Mouse (Mus musculus) neural tube, embryonic 10.5 days (tissue): Measurements from ENCODE around the gene Rpa1.
"Not testable (repeated sequence)": the region's sequence is repeated elsewhere in the genome, so short reads cannot be mapped to it uniquely, and the experiment has no call there.

Source experiments
- DNase-seq: peaks from one replicate; pipeline ENCODE4 v3.0.0-alpha.2; 2017; ENCODE audit warnings: low spot score; ENCODE audit errors: extremely low spot score

Gene Rpa1

GRCm38 (mm10) chr11:75323326-75323737 is 24.8 kb downstream of the Rpa1 start:
- no peak for DNase-seq

DNA sequence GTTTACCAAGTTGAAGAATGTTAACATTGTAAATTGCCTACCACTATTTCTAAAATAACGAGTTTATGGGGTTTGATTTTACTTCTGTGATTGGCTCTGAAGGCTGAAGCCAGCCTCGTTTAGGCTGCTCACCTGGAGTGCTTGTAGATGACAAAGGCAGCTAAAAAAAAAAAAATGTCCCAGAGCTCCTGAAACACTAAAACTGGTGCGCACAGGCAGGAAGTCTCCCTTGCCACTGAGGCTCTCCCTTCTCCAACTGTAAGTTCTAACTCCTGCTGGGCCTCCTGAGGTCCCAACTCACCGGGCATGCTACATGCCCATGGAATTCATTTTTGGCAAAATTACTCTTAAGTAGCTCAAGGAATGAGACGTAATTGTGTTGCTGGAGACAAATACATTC is 28.9 kb downstream of the Rpa1 start:
- DNase-seq = no peak

DNA sequence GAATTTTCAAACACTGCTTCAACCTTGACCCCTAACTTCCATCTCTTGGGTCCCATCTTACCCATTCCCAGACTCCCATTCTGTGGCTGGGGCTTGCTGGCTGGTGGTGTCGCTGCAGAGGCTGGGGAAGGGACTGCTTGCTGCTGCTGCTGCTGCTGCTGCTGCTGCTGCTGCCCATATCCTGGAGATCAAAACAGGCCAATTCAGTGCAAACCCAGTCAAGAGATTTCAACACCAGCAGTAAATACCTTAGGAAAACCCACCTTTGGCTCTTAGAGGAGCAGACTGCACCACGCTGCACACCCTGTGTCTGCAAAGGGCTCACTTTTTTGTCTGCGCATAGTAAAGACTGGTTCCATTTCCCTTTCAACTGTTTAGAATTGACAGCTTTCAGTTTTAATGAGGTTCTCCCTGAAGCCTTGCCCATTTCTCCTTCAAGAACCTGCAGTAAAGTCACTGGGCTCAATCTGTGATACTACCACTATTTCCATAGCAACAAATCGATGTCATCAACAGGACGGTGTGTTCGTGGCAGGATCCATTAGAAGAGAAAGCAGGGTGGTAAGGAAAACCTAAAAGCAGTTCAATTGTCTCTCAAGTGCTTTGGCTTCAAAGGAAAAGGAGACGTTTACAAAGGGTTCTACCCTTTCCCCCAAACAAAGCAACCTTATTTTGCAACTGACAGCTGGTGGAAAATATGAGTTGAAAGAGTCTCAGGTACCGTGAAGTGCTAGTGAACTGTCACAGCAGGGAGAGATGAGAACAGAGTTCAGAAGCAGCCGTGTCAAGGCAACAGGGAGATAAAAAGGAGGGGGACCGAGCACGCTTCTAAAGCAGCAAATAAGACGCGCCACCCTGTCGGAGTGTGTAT is 29.5 kb downstream of the Rpa1 start:
- DNase-seq = no peak

DNA sequence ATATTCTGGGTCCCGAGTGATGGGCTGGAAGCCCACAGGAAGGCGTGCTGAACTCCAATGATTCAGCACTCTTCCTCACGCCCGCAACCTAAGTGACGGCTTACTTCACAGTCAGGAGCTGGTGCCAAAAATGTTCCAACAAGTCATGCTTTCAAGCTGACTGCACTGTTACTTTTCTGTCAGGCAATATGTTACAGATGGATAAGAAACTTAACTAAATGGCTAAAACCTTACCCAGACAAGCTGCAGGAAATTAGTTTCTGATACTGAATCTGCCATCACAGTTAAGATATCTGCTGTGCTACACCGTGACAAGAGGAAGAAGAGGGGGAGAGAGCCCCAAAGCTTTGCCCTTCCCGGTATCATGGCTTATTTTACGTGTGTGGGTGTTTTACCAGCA is 34.3 kb downstream of the Rpa1 start:
- DNase-seq = no peak

- DNase-seq = no peak
These were observed 36.4 kb downstream of the Rpa1 start for GRCm38 (mm10) chr11:75311751-75312150.

DNA sequence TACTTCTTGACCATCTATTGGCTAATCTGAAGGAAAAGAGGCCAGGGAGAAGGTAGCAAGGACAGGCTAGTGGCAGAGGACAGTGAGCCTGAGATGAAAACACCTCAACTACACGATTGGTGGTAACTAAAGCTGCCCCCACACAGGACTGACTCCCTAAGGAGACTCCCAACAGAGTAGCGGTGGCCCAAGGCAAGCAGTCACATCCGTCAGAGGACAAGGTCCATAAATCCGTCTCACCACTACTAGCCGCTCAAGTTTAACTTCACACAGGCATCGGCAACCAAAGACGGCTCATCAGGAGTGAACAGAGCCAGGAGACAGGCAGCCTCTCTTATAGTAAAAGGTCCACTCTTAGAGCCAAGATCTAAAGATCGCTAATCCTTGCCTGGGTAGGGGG is 37.3 kb downstream of the Rpa1 start:
- no peak for DNase-seq

DNA sequence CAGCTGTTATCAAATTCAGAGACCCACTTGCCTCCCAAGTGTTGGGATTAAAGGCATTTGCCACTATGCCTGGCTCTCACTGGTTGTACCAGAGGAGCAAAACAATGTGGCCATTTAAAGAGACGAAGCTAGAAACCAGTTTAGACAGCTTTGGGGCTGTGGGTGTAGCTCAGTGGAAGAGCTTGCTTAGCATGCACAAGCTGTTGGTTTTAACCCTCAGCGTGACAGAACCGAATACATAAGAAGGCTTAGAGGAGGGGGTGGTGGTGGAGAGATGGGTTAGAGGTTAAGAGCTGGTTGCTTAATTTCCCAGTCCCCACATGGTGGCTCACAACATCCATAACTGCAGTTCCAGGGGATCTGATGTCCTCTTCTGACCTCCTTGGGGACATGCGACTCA is 39.5 kb downstream of the Rpa1 start:
- no peak for DNase-seq

DNA sequence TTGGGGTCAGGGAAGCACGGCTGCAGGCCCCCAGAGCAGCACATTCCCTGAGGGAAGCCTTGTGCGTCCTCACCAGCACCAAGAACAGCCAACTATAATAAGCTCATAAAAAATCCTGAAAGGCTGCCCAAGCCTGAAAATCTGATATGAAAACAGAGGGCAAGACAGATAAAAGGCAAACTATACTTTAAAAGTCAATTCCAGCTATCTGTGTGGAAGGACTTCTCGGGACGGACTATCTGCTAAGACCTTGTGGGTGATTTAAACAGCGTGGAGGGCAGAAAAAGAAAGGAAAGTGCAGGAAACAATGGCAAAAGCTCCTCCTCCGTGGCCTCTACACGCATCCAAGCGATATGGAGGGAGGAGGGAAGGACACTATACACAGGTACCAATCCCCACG is 43.3 kb downstream of the Rpa1 start:
- DNase-seq = no peak

- no peak for DNase-seq
These were observed 47.2 kb downstream of the Rpa1 start for GRCm38 (mm10) chr11:75300954-75301353.

DNA sequence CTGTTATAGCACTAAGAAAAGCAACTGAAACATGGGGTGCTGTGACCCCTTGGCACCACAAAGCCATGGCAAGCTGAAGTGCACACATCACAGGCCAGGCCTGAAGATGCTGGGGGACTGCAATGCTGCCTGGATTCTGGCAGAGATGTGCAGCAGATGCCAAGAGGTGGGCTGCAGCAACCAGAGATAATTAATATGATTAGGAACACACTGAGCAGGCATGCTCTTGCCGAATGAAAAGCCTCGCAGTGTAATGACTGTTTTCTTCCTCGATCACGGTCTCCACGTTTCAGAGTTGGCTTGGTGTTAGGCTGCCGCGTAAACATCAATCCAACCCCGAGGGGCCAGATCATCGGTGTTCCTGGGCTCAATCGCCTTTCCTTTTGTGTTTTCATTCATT is 48.3 kb downstream of the Rpa1 start:
- DNase-seq = no peak

GRCm38 (mm10) chr11:75298491-75298890 is 49.6 kb downstream of the Rpa1 start:
- no peak for DNase-seq

GRCm38 (mm10) chr11:75297631-75298030 is 50.5 kb downstream of the Rpa1 start:
- no peak for DNase-seq

GRCm38 (mm10) chr11:75296406-75297005 is 51.6 kb downstream of the Rpa1 start:
- no peak for DNase-seq

DNA sequence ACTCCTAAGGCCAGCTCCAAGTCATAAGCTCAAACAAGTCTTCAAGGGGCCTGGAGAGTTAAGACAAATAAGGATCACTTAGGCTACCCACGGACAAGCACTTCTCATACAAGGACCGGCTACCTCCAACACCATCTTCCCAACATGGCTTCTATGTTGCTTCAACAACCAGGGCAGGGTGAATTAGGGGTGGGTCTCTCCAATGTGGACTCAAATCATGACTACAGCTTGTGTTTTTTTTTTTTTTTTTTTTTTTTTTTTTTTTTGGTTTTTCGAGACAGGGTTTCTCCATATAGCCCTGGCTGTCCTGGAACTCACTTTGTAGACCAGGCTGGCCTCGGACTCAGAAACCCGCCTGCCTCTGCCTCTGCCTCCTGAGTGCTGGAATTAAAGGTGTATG is 52.6 kb downstream of the Rpa1 start:
- not testable (repeated sequence) for DNase-seq

DNA sequence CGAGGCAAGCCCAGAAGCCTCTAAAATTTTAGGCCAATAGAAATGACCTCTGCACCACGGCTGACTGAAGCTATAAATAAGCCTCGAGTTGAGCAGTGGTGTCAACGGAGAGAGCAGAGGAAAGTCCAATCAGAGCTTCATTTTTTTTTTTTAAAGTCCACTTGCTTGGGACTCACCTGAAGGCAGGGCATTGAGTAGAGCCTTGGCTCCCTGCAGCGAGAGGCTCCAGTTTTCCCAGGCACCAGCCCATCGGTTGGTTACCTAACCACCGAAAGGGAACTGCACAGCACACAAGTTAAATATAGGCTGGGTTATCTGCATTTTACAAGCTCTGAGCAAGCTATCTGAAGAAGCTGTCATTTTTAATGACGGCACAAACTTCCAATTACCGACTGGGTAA is 53.3 kb downstream of the Rpa1 start:
- no peak for DNase-seq

GRCm38 (mm10) chr11:75293852-75294361 is 54.2 kb downstream of the Rpa1 start:
- DNase-seq = no peak

DNA sequence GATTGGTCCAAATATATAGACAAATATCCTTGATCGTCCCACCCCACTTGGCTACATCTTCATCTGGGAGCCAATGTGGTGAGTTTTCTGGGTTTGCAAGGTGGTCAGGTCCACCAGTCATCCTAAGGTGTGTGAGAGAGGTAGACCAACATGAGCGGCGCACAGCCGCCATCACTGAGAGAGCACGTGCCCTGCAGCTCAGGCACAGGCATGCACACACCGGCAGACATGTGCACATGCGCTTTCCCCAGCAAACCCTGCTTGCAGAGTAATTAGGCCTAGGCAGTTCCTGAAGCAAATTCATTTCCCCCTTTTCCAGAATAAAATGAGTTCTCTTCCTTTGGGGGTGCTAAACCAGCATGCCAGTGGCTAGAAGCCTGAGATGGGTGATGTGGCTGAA is 55.8 kb downstream of the Rpa1 start:
- DNase-seq = no peak

DNA sequence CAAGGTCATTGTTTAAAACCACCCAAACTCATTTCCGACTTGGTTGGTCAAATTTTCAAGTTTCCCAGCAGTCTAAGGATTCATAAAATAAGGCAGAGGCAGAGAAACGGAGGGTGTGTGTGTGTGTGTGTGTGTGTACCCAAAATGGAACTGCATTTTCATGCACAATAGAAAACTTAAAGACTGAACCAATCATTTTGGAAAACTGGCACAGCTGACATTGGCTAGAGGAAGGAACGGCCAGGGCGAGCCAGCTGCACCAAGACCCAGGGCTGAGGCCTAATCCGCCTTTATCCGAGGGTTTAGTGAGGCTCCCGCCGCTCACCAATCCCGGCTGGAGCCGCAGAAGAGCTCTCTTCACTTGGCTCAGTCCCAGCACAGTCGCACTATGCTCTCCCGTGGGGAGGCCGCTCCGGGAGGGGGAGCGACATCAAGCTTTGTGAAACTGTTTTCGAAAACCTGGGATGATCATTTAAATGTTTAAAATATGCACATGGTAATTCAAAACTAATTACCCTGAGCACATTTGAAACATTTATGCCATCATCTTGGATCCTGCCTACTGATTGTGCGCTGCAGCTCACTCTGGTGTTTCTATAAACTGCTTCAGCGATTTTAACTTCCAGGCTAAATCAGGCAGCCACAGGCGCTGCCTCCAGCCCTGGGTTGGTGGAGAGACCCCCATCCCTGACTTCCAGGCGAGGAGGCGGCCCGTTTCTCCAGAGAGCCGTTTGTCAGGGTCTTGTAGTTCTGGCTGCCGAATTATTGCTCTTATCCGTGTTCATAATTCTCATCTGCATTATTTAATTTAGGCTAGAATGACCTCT is 56.5 kb downstream of the Rpa1 start:
- no peak for DNase-seq

DNA sequence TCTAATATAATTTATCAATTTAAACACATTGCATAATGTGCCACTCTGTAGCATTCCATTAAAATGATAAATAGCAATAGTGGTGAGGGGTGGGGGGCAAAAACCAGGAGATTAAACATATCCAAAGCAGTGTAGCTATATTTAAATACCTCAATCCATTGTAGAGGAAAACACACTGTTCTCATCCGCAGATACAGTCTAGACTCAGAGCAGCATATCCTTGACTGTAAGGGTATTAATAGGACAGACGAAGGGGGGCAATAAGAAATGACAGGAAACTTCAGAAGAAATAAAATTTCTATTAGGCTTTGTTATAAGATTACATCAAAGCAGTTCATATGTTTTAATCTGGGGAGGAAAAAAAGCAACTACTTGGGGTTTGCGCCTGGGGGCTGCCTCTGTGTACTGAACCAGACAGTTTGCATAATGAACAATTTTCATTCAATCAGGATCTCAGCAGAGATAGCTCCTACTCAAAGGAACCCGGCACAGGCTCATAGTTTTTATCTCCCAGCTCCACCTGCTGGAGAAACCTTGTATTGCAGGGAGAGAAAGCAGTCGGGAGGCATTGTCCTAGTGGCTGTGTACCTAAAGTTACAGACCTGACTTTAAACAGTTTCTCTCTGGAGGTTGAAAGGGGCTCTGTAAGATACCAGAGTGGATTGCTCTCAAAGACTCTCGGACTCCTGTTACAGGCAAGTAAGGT is 57.4 kb downstream of the Rpa1 start:
- DNase-seq = peak; percentile 93

DNA sequence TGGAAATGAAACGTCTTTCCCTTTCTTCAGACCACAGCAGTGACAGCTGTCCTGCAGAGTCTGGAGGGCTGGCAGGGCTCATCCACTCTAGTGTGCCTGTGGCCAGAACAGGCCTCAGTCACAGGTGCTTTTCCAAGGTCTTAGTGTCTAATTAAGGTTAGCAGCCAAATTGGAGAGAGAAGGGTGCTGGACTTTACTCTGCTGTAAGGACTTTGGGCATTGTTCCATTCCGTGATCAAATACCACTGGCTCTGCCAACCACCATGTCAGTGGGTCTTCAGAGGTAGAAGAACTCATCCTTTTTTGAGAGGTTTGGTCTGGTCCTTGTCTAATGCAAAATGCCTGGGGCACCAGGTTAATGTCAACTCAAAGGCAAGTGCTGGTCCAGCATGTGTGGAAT is 59.0 kb downstream of the Rpa1 start:
- no peak for DNase-seq

DNA sequence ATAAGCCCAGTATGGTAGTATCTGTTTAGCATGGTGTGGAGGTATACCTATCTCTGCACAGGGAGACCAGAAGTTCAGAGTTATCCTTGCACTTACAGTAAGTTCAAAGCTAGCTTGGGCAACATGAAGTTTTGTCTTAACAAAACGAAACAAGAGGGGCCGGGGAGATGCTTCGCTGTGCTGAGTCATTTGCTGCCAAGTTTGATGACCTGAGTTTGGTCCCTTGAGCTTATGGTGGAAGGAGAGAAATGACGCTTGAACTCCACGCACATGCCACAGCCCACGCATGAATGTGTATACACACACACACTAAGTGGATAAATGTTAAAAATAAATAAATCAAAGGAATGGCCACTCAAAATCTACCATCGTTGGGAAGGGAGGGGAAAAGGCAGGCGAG is 59.6 kb downstream of the Rpa1 start:
- DNase-seq = no peak
